Mouse (Mus musculus) CD4-positive helper T cell, adult 2 months (primary cell): ENCODE results near the gene Myo1a.

Source experiments
- DNase-seq: peaks from one replicate; pipeline ENCODE4 v3.0.0-alpha.2; 2012; ENCODE audit warnings: low read depth, missing footprints, low spot score

Myo1a gene

GRCm38 (mm10) chr10:127728437-127728836, 23.5 kb downstream of the Myo1a start:
- no peak for DNase-seq

DNA sequence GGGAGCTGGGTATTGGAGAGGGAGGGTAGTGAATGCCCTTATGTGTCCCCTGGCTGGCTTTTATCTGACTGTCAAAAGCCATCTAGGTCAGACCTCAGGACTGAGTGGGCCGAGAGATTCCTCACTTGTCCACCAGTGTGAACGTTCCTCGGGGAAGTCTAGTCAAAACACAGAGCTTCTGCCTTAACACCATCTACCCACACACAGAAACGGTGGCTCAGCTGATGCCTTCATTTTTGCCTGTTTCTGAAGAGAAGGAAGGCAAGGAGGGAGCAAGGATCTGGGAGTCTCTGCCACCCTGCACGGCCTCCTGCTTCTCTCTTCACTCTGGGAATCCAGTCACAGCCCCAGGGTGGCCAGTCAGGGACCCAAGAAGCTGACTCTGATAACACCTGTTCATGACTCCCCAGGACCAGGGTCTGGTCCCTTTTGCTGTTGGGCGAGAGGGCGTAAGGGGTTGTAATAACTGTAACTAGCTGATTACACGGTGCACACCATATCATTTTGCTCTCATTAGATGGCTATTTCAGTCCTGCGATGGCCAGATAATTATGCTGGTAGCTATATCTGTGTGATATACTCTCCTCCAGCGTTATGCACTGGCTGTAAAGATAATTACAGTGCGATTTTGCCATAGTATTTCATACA, 25.4 kb downstream of the Myo1a start:
- DNase-seq, result no peak

- DNase-seq, result no peak
These were observed 26.0 kb downstream of the Myo1a start for GRCm38 (mm10) chr10:127730933-127731310.

DNA sequence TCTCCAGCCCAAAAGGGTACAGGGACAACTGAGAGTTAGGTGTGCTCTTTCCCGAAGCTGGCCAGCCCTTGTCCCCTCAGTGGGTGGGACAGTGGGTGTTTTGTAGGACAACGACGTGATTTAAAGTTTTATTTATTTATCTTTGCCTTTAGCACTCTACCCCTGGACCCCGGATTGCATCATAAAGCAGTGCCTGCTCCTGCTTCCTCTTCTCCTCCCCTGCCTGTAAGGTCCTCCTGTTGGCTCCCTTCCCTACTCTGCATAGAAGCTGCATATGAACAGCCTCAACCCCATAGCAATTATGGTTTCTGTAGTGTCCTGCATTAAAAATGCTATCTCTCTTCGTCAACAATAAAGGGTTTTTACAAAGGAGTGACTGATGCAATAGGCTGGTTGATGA, 26.4 kb downstream of the Myo1a start:
- no peak for DNase-seq

GRCm38 (mm10) chr10:127734434-127734833, 29.5 kb downstream of the Myo1a start:
- DNase-seq, result no peak

- no peak for DNase-seq
These were observed 31.3 kb downstream of the Myo1a start for GRCm38 (mm10) chr10:127736266-127736665.

GRCm38 (mm10) chr10:127736916-127737315, 31.9 kb downstream of the Myo1a start:
- DNase-seq, result no peak

DNA sequence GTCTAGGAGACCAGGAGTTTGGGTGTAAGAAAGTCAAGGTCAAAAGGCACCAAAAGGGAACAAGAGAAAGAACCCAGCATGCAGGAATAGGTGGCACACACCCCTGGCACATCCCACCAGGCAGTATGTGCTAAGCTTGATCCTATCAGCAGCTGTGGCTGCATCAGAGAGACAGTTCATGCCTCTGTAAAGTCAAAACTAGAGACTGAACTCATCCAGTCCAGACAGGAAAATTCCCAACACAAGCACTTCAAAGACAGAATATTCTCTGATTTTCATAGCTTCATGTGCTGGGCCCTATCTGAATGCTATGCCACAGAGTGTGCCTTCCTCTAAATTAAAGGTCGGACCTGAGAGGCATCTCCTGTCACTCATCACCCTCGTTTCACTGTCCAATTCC, 32.6 kb downstream of the Myo1a start:
- DNase-seq, result no peak

GRCm38 (mm10) chr10:127738151-127738882, 33.3 kb downstream of the Myo1a start:
- DNase-seq, result peak; percentile 39

DNA sequence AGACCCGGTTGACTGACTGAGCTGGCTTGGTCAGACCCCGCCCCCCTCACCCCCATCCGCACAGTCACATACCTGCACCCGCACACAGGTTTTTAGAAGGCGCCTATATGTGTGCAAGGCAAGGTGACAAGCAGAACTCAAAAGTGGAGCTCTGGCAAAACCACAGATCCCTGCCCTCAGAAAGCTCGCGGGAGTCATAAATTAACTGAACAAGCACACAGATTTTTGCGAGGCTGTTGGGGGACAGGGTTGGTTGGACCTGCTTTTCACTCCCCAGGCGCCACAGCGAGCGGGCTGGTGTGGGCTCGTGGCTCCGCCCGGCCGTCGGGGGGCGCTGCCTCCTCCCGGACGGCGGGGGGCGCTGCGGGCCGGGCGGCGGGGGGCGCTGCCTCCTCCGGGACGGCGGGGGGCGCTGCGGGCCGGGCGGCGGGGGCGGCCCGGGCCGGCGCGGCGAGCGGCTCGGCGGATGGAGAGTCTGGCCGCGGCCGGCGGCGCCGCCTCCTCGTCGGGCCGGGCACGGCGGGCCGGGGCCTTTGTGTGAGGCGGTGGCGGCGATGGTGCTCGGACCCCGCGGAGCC, 34.2 kb downstream of the Myo1a start, which contains the start of gene Zbtb39:
Gene Zbtb39, plus strand, starts transcription at position 456 of the 578 bp plus-strand sequence.
- peak; percentile 80 for DNase-seq

- DNase-seq, result peak; percentile 54
These were observed 34.7 kb downstream of the Myo1a start for GRCm38 (mm10) chr10:127739661-127740161.

GRCm38 (mm10) chr10:127744661-127745060, 39.7 kb downstream of the Myo1a start:
- DNase-seq, result peak; percentile 65

GRCm38 (mm10) chr10:127745886-127746285, 40.9 kb downstream of the Myo1a start:
- DNase-seq, result no peak

- DNase-seq, result no peak
These were observed 42.3 kb downstream of the Myo1a start for GRCm38 (mm10) chr10:127747254-127747653.

DNA sequence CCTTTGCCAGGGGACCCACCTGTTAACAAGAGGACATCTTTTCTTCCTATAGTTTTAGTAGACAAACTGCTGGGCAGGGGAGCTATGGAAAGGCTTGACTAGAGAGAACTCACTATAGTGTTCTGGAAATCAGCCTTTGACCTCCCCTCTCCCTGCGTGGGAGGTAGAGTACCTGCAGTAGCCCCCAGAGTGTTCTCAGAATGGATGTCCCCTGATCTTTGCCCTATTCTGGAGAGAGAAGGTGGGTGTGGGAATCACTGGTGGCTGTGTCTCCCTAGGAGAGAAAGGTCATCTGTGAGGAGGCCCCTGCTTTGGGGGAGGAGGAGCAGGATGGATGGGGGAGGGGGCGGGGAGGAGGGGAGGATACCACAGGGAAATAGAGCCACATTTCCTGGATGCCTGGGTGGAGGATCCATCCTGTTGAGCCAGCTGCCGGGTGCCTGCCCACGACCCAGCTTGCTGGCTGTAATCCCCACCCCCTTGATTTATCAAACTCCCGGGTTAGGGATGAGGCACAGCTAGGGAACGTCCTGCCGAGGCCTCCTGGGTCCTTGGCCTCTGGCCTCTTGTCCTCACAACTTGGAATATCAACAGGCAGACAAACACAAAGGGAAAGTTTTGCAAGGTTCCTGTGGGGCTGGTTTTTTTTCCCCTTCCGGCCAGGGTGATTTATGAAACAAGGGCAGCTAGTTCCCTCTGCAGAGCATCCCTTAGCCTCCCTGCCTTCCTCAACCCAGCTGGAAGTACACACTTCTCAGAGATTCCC, 44.1 kb downstream of the Myo1a start:
- no peak for DNase-seq

GRCm38 (mm10) chr10:127750136-127750777, 45.3 kb downstream of the Myo1a start:
- DNase-seq, result no peak

DNA sequence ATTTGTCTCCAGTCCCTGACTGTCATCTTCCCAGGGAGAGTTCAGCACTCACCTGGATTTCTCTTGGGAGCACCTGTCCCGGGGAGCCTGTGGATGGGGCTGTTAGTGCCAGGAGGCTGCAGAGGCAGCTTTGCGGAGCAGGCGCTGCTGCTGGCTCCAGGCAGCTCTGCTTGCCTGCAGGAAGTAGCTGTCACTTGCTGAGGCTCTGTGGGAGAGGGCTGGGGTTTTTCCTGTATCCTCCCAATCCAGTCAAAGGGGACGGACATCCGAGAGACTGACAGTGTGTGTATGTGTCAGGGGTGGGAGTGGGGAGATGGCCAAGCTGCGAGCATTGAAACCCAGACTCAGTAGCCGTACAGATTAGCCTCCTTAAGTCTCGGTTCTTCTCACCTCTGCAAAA, 46.6 kb downstream of the Myo1a start, which contains the start of gene Gpr182:
Gene Gpr182, minus strand, starts transcription at position 185 of the 400 bp plus-strand sequence.
- DNase-seq, result no peak

GRCm38 (mm10) chr10:127754566-127755166, 49.7 kb downstream of the Myo1a start:
- DNase-seq, result no peak

DNA sequence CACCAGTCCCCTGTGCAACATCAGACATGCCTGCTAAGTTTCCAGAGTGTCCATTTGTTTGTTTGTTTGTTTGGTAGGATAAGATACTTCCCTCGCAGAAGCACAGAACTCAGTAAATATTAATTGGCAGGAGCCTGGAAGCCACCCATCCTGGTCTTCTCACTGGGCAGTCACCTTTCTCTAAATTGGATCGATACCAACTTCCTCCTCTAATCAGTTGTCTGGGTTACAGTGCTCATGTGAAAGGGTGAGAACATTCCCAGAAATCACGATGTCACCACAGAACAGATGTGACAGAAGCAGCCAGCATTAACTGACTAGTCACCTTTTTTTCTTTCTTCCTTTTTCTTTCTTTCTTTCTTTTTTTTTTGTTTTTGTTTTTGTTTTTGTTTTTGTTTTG, 50.3 kb downstream of the Myo1a start:
- no peak for DNase-seq

- DNase-seq, result no peak
These were observed 50.9 kb downstream of the Myo1a start for GRCm38 (mm10) chr10:127755770-127756468.
